Mouse (Mus musculus): Measurements from ENCODE around the gene Tmem171. TPM values are rescaled to one million over a fixed set of nuclear protein-coding genes. Genes with fewer than 3 reads are reported as not detected.

The Tmem171 gene
- polyA plus RNA-seq, 2 experiments = 0.12 TPM; not detected in 1

DNA sequence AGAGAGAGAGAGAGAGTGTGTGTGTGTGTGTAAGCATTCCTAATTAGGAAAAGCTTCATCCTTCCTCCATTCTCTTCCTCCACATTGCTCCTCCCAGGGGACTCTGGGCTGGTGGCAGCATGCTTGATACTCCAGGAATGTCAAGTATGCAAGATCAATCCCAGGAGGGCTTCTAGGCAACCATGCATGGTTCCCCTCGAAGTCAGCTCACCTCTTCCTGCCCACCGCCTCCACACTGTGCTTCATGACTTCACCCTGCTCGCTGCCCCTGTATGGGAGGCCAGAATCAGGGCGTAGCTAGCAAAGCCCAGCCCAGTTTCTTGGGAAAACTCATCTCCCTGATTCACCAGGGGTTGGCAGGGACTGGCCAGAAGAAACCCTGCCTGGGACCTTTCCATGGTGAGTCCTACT lies 15.0 kb downstream of the Tmem171 start:
- ATAC-seq (ENCODE audit: insufficient read depth) = no peak
- Histone ChIP-seq H3K4me3 (ENCODE audit: insufficient read depth in 1 of 2, low read depth in 2 of 2, low read length in 2 of 2) (no peak overlapping the region), H3K4me1 (replicated peaks; ENCODE audit: control insufficient read depth in 2 of 2, insufficient read depth in 2 of 2, low read length in 1 of 2) (no peaks in the 10 kb centered on the region), H3K27ac (no peak overlapping the region), H3K9me3 (ENCODE audit: control insufficient read depth, low read length) (no peaks in the 10 kb centered on the region), H3K36me3 (replicated peaks; ENCODE audit: control insufficient read depth, insufficient read depth, low read depth) (no peaks in the 10 kb centered on the region), H3K9ac (replicated peaks) (no peak overlapping the region), H3K27me3 (ENCODE audit: control insufficient read depth, insufficient read depth, low read length) (no peaks in the 10 kb centered on the region), H3K4me2 (ENCODE audit: low read depth) (no peak overlapping the region)
- DNase-seq (ENCODE audit: low read depth in 3 of 3, low spot score in 3 of 3) = no peak
- WGBS (ENCODE audit: insufficient replicate concordance) = 38% methylated on average over 4 of the region's 4 CpGs
- TF ChIP-seq CTCF (IDR thresholded peaks at IDR 0.05; ENCODE audit: low read depth) (no peak), EP300 (IDR thresholded peaks at IDR 0.05; ENCODE audit: low read depth) (no peak)

DNA sequence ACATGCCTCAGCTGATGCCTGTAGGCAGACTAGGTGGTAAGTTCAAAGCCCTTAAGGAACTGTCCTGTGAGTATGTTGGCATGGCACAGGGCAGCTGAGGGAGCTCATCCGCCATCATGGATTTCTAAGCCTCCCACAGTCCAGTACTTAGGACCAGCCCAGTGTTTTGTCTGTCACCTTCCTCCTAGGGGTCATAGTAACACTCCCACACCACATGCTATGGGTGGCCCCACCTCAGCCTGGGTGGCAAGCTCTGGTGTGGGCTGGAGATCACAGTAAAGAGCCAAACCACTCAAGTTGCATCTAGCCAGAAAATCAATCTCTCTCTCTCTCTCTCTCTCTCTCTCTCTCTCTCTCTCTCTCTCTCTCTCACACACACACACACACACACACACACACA lies 15.4 kb downstream of the Tmem171 start:
- Histone ChIP-seq H3K4me1 (replicated peaks; ENCODE audit: control insufficient read depth in 2 of 2, insufficient read depth in 2 of 2, low read length in 1 of 2) (no peaks in the 10 kb centered on the region), H3K4me3 (ENCODE audit: insufficient read depth in 1 of 2, low read depth in 2 of 2, low read length in 2 of 2) (no peak overlapping the region), H3K4me2 (ENCODE audit: low read depth) (no peak overlapping the region), H3K27me3 (ENCODE audit: control insufficient read depth, insufficient read depth, low read length) (no peaks in the 10 kb centered on the region), H3K9ac (replicated peaks) (no peak overlapping the region), H3K36me3 (replicated peaks; ENCODE audit: control insufficient read depth, insufficient read depth, low read depth) (no peaks in the 10 kb centered on the region), H3K27ac (no peak overlapping the region), H3K9me3 (ENCODE audit: control insufficient read depth, low read length) (no peaks in the 10 kb centered on the region)
- no peak for ATAC-seq (ENCODE audit: insufficient read depth)
- WGBS (ENCODE audit: insufficient replicate concordance) = 68% methylated on average over 1 of the region's 1 CpGs
- DNase-seq (ENCODE audit: low read depth in 3 of 3, low spot score in 3 of 3) = no peak
- TF ChIP-seq CTCF (IDR thresholded peaks at IDR 0.05; ENCODE audit: low read depth) (no peak), EP300 (IDR thresholded peaks at IDR 0.05; ENCODE audit: low read depth) (no peak)

DNA sequence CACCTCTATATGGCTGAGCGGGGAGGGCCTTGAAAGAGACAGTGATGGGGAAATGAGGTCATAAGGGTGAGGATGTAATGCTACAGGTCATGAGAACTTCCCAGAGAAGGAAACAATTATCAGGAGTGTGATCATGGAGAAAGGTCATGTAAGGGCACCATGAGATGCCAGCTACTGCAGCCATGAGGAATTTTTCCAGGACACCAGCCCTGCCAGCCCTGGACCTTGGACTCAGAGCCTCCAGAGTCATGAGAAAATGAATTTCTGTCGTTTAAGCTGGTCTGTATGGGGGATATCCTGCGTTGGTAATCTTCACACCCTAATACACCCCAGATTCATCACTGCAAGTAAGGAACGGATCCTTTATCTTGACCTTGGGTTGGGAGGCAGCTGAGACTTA lies 20.7 kb downstream of the Tmem171 start:
- no peak for TF ChIP-seq CTCF (IDR thresholded peaks at IDR 0.05; ENCODE audit: low read depth)
- no peak for TF ChIP-seq EP300 (IDR thresholded peaks at IDR 0.05; ENCODE audit: low read depth)
- no peak overlapping the region for H3K4me3 ChIP-seq (ENCODE audit: insufficient read depth in 1 of 2, low read depth in 2 of 2, low read length in 2 of 2)
- no peak for ATAC-seq (ENCODE audit: insufficient read depth)
- H3K9me3 ChIP-seq (ENCODE audit: control insufficient read depth, low read length) = no peaks in the 10 kb centered on the region
- H3K27me3 ChIP-seq (ENCODE audit: control insufficient read depth, insufficient read depth, low read length) = no peaks in the 10 kb centered on the region
- H3K4me1 ChIP-seq (replicated peaks; ENCODE audit: control insufficient read depth in 2 of 2, insufficient read depth in 2 of 2, low read length in 1 of 2) = no peaks in the 10 kb centered on the region
- H3K4me2 ChIP-seq (ENCODE audit: low read depth) = no peak overlapping the region
- H3K27ac ChIP-seq = no peak overlapping the region
- DNase-seq (ENCODE audit: low read depth in 3 of 3, low spot score in 3 of 3) = no peak
- 54% methylated on average over 4 of the region's 4 CpGs for WGBS (ENCODE audit: insufficient replicate concordance)
- no peak overlapping the region for H3K9ac ChIP-seq (replicated peaks)
- no peaks in the 10 kb centered on the region for H3K36me3 ChIP-seq (replicated peaks; ENCODE audit: control insufficient read depth, insufficient read depth, low read depth)

DNA sequence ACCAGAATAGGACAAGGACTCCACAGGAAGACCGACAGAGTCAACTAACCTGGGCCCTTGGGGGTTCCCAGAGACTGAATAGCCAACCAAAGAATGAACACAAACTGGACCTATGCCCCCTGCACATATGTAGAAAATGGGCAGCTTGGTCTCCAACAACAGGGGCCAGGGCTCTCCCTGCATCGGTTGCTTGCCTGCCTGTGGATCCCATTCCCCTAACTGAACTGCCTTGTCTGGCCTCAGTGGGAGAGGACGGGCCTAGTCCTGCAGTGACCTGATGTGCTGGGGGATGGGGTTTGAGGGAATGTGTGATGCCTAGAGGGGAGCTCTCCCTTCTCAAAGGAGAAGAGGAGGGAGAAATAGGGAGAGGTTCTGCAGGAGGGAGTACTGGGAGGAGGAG lies 25.3 kb downstream of the Tmem171 start:
- Histone ChIP-seq H3K4me2 (ENCODE audit: low read depth) (no peak overlapping the region), H3K27me3 (ENCODE audit: control insufficient read depth, insufficient read depth, low read length) (no peaks in the 10 kb centered on the region), H3K4me1 (replicated peaks; ENCODE audit: control insufficient read depth in 2 of 2, insufficient read depth in 2 of 2, low read length in 1 of 2) (peaks cover 0 to 3% of the 10 kb centered on the region in 2 experiments; a peak in 1 of 4 replicates), H3K9me3 (ENCODE audit: control insufficient read depth, low read length) (no peaks in the 10 kb centered on the region), H3K27ac (no peak overlapping the region), H3K4me3 (ENCODE audit: insufficient read depth in 1 of 2, low read depth in 2 of 2, low read length in 2 of 2) (no peak overlapping the region), H3K36me3 (replicated peaks; ENCODE audit: control insufficient read depth, insufficient read depth, low read depth) (no peaks in the 10 kb centered on the region), H3K9ac (replicated peaks) (no peak overlapping the region)
- 66% methylated on average over 3 of the region's 3 CpGs for WGBS (ENCODE audit: insufficient replicate concordance)
- DNase-seq (ENCODE audit: low read depth in 3 of 3, low spot score in 3 of 3) (no peak), ATAC-seq (ENCODE audit: insufficient read depth) (no peak)
- TF ChIP-seq CTCF (IDR thresholded peaks at IDR 0.05; ENCODE audit: low read depth) = no peak
- no peak for TF ChIP-seq EP300 (IDR thresholded peaks at IDR 0.05; ENCODE audit: low read depth)

DNA sequence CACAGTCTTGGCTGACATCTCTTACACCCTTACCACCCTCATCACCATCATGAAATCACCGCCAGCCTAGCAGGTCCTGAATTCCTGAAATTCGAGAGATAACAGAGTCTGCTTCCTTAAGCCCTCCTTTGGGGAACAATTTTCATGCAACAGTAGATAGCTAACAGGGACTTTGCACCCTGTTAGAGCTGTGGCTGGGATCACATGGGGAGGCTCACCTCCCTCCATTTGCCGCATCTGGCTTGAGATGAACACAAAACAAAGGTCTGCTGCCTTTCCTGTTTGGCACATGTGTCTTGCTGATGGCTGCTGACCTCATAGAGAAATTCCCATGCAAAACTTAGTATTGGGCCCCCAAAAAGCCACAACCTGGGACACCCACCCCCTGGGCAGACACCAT lies 27.3 kb downstream of the Tmem171 start:
- no peak overlapping the region for H3K4me3 ChIP-seq (ENCODE audit: insufficient read depth in 1 of 2, low read depth in 2 of 2, low read length in 2 of 2)
- H3K9ac ChIP-seq (replicated peaks) = no peak overlapping the region
- 39% methylated on average over 3 of the region's 3 CpGs for WGBS (ENCODE audit: insufficient replicate concordance)
- H3K36me3 ChIP-seq (replicated peaks; ENCODE audit: control insufficient read depth, insufficient read depth, low read depth) = no peaks in the 10 kb centered on the region
- DNase-seq (ENCODE audit: low read depth in 3 of 3, low spot score in 3 of 3) (no peak), ATAC-seq (ENCODE audit: insufficient read depth) (no peak)
- H3K4me2 ChIP-seq (ENCODE audit: low read depth) = no peak overlapping the region
- no peaks in the 10 kb centered on the region for H3K9me3 ChIP-seq (ENCODE audit: control insufficient read depth, low read length)
- H3K27ac ChIP-seq = no peak overlapping the region
- no peak for TF ChIP-seq CTCF (IDR thresholded peaks at IDR 0.05; ENCODE audit: low read depth)
- TF ChIP-seq EP300 (IDR thresholded peaks at IDR 0.05; ENCODE audit: low read depth) = no peak
- peaks cover 0 to 3% of the 10 kb centered on the region in 2 experiments; a peak in 1 of 4 replicates for H3K4me1 ChIP-seq (replicated peaks; ENCODE audit: control insufficient read depth in 2 of 2, insufficient read depth in 2 of 2, low read length in 1 of 2)
- H3K27me3 ChIP-seq (ENCODE audit: control insufficient read depth, insufficient read depth, low read length) = no peaks in the 10 kb centered on the region
